Mouse (Mus musculus): ENCODE results near the gene Gm28845. TPM values are rescaled to one million over a fixed set of nuclear protein-coding genes. Genes with fewer than 3 reads are reported as not detected.

The Gm28845 gene
- polyA plus RNA-seq (2014; fragmentation: Illumina TruSeq; extraction: RNeasy Lipid Tissue Mini Kit (QIAGEN cat#74804); ENCODE audit: insufficient read depth, low read depth, low replicate concordance): not detected

DNA sequence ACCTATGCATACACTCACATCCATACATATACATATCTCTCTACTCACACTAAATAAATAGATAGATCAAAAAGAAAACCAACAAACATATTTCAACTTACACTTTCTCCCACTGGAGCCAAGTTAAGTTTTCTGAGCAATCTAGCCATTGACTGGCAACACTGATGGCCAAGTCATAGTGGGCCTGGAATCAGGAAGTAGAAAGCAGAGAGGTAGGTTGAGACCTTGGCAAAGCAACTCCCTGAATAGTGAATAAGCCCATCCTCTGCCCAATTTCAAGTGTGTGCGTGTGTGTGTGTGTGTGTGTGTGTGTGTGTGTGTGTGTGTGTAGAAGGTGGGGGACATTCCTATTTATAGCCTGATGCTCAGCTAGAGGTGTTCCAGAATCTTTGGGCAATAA lies at the start of gene Gm28845:
Gene Gm28845, minus strand, starts transcription at position 121 of the 400 bp plus-strand sequence.

DNA sequence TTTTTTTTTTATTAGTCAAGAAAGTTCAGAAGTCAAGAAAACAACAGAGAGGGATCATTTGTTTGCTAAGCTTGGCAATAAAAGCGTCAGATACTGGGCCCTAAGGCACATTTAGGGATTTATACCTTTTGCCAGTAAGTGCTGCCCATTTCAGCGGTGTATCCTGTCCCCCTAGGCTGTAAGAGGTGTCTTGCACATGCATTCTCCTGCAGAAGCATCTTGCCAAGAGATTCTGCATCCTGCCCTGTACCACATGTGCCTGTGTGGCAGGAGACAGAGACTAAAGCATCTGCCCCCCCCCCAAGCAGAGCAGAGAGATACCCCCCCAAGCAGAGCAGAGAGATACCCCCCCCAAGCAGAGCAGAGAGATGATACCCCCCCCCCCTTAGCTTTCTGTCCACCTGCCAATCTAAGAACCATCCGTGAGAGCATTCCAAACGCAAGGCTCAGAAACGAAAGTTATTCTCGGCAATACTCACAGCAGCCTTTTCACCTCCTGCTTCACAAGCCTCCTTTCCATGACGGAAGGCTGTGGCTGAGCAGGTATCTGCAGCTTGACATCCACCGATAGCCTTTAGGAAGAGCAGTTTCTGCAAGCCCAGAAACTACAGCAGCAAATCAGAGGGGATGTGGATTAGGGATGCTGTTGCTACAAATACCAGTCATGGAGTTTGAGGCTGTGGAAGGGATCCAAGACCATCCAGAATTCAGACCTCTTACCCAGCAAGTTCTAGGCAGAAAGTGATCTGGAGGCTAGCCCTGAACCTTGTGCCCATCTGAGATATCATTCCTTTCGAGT lies 3.4 kb upstream of the Gm28845 start, which contains the start of gene D630023F18Rik:
Gene D630023F18Rik, minus strand, starts transcription at position 641 of the 799 bp plus-strand sequence.

DNA sequence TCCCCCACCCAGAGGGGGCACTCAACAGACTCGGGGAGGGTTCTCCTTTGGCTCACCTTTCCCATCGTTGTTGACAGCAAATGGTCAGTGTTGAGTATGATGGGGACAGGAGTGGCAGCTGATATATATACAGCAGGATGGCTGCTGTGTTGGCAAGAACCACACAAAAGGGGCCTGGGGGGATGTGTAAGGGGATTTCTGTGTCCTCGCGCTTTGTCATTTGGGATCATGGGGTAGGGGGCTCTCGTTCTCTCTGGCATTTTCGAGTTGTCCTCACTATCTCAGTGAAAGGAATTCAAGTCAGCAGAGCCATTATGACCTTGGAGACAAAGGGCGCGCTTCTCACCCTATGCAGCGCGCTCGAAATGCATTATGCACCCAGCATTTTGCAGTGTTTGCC lies 16.1 kb downstream of the Gm28845 start, which contains the start of gene Cryga:
Gene Cryga, minus strand, starts transcription at position 101 of the 400 bp plus-strand sequence.

DNA sequence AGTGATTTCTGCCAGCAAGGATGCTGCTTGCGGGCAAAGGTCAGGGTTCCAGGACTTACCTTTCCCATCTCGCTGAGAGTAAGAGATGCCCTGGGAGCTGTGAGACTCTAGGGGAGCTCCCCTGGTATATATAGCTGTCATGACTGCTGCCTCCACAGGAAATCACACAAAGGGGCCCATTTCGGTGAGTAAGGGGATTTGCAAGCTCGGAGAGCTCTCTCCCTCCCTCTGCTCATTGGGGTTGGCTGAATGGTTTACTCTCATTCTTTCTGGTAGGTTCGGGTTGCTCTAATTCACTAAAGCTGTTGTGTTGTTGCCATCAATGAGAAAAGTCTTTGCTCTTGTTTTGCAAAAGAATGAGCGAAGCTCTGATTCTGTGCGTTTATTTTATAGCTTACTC lies 37.2 kb downstream of the Gm28845 start, which contains the start of gene Crygb:
Gene Crygb, minus strand, starts transcription at position 101 of the 400 bp plus-strand sequence.

DNA sequence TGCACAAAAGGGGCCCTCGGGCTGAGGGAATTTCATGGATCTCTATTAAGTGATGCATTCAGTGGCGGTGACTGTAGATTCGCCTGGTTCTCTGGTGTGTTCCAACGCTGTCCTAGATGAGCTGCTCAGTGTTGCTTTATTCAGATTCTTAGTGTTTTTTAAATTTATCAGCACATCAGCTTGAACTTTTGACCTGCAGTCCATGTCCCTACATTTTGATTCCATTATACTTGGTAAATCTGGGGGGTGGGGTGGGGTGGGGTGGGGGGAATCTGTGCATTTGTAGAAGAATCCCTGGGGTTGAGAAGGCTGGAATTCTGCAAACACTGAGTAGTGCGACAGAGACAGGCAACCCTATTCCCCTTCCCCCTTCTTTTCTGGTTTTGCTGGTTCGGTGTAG lies 45.8 kb downstream of the Gm28845 start, which contains the start of gene Crygc:
Gene Crygc, minus strand, starts transcription at position 101 of the 400 bp plus-strand sequence.

DNA sequence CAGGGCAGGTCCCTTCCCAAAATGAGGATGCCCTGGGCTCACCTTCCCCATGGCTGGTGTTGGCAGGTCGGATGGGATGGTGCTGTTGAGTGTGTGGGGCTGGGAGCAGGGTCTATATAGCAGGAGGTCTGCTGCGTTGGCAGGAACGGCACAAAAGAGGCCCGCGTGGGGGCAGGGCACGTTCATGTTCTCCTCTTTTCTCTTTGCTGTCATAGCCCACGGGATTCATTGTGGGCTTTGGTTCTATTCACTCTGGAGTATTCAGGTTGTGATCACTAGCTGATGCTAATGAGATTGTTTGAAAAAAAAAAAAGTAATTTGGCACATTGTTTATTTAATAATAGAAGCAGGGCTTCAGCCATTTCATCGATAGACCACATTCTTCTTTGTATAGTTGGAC lies 56.0 kb downstream of the Gm28845 start, which contains the start of gene Crygd:
Gene Crygd, minus strand, starts transcription at position 101 of the 400 bp plus-strand sequence.

DNA sequence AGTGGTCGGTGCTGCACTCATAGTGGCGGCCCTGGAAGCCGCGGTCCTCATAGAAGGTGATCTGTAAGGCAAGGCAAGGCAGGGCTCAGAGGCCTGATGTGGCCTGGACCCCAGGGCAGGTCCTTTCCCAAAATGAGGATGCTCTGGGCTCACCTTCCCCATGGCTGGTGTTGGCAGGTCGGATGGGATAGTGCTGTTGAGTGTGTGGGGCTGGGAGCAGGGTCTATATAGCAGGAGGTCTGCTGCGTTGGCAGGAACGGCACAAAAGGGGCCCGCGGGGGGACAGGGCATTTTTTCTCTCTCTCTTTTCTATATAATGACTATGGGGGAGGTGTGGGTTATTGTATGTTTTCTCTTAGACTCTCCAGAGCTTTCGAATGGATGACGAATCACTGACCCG lies 68.4 kb downstream of the Gm28845 start, which contains the start of gene Cryge:
Gene Cryge, minus strand, starts transcription at position 198 of the 400 bp plus-strand sequence.

Other genes with a start within 250 kb of the Gm28845 start
- 4.0 TPM for gene Plekhm3, start 162.7 kb downstream of the Gm28845 start, polyA plus RNA-seq (2014; fragmentation: Illumina TruSeq; extraction: RNeasy Lipid Tissue Mini Kit (QIAGEN cat#74804); ENCODE audit: insufficient read depth, low read depth, low replicate concordance)
- gene Akr1cl, start 86.8 kb downstream of the Gm28845 start, polyA plus RNA-seq (2014; fragmentation: Illumina TruSeq; extraction: RNeasy Lipid Tissue Mini Kit (QIAGEN cat#74804); ENCODE audit: insufficient read depth, low read depth, low replicate concordance): 0.28 TPM
- not detected for gene Cryge, start 68.4 kb downstream of the Gm28845 start, polyA plus RNA-seq (2014; fragmentation: Illumina TruSeq; extraction: RNeasy Lipid Tissue Mini Kit (QIAGEN cat#74804); ENCODE audit: insufficient read depth, low read depth, low replicate concordance)
- gene Crygd, start 56.1 kb downstream of the Gm28845 start, polyA plus RNA-seq (2014; fragmentation: Illumina TruSeq; extraction: RNeasy Lipid Tissue Mini Kit (QIAGEN cat#74804); ENCODE audit: insufficient read depth, low read depth, low replicate concordance): not detected
- not detected for gene Crygc, start 45.9 kb downstream of the Gm28845 start, polyA plus RNA-seq (2014; fragmentation: Illumina TruSeq; extraction: RNeasy Lipid Tissue Mini Kit (QIAGEN cat#74804); ENCODE audit: insufficient read depth, low read depth, low replicate concordance)
- gene Crygb, start 37.3 kb downstream of the Gm28845 start, polyA plus RNA-seq (2014; fragmentation: Illumina TruSeq; extraction: RNeasy Lipid Tissue Mini Kit (QIAGEN cat#74804); ENCODE audit: insufficient read depth, low read depth, low replicate concordance): not detected
- gene Cryga, start 16.2 kb downstream of the Gm28845 start, polyA plus RNA-seq (2014; fragmentation: Illumina TruSeq; extraction: RNeasy Lipid Tissue Mini Kit (QIAGEN cat#74804); ENCODE audit: insufficient read depth, low read depth, low replicate concordance): not detected
- gene D630023F18Rik, start 3.7 kb upstream of the Gm28845 start, polyA plus RNA-seq (2014; fragmentation: Illumina TruSeq; extraction: RNeasy Lipid Tissue Mini Kit (QIAGEN cat#74804); ENCODE audit: insufficient read depth, low read depth, low replicate concordance): not detected
- 67.8 TPM for gene Idh1, start 66.9 kb upstream of the Gm28845 start, polyA plus RNA-seq (2014; fragmentation: Illumina TruSeq; extraction: RNeasy Lipid Tissue Mini Kit (QIAGEN cat#74804); ENCODE audit: insufficient read depth, low read depth, low replicate concordance)
- gene Pikfyve, start 67.1 kb upstream of the Gm28845 start, polyA plus RNA-seq (2014; fragmentation: Illumina TruSeq; extraction: RNeasy Lipid Tissue Mini Kit (QIAGEN cat#74804); ENCODE audit: insufficient read depth, low read depth, low replicate concordance): 4.4 TPM
- not detected for gene Pth2r, start 162.5 kb upstream of the Gm28845 start, polyA plus RNA-seq (2014; fragmentation: Illumina TruSeq; extraction: RNeasy Lipid Tissue Mini Kit (QIAGEN cat#74804); ENCODE audit: insufficient read depth, low read depth, low replicate concordance)

All from lung, adult 10 weeks (tissue).